Mouse (Mus musculus): ENCODE data around the gene BC030867. TPM values are rescaled to one million over a fixed set of nuclear protein-coding genes. Genes with fewer than 3 reads are reported as not detected.
A peak's percentile ranks its signal among the peaks of the same experiment; 100 is the strongest.

The BC030867 gene
- polyA plus RNA-seq, 1 experiment from 2014 or later: 5.6 TPM

DNA sequence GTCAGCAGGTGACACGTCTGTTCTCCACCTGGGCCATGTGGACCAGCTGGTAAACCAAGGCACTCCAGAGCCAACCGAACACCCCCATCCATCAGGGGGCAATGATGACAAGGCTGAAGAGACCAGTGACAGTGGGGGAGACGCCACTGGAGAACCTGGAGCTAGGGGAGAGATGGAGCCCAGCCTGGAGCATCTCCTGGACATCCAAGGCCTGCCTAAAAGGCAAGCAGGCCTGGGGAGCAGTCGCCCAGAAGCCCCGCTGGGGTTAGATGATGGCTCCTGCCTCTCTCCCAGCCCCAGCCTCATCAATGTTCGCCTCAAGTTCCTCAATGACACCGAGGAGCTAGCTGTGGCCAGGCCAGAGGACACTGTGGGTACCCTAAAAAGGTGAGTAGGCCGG lies 38.8 kb downstream of the BC030867 start:
- no peaks in the 10 kb centered on the region for H3K9me3 ChIP-seq
- no peak overlapping the region for H3K4me3 ChIP-seq
- H3K9ac ChIP-seq (replicated peaks): 0 out of 2 replicates have a peak overlapping the region, but pooled peaks have one; percentile 13
- peaks cover 20% of the 10 kb centered on the region for H3K4me1 ChIP-seq
- H3K27me3 ChIP-seq: no peaks in the 10 kb centered on the region
- H3K36me3 ChIP-seq: peaks cover 45% of the 10 kb centered on the region
- WGBS: 91% methylated on average over 8 of the region's 8 CpGs
- no peak overlapping the region for H3K4me2 ChIP-seq (replicated peaks)
- no peak overlapping the region for H3K27ac ChIP-seq (replicated peaks)
- ATAC-seq (replicated peaks): no peak

DNA sequence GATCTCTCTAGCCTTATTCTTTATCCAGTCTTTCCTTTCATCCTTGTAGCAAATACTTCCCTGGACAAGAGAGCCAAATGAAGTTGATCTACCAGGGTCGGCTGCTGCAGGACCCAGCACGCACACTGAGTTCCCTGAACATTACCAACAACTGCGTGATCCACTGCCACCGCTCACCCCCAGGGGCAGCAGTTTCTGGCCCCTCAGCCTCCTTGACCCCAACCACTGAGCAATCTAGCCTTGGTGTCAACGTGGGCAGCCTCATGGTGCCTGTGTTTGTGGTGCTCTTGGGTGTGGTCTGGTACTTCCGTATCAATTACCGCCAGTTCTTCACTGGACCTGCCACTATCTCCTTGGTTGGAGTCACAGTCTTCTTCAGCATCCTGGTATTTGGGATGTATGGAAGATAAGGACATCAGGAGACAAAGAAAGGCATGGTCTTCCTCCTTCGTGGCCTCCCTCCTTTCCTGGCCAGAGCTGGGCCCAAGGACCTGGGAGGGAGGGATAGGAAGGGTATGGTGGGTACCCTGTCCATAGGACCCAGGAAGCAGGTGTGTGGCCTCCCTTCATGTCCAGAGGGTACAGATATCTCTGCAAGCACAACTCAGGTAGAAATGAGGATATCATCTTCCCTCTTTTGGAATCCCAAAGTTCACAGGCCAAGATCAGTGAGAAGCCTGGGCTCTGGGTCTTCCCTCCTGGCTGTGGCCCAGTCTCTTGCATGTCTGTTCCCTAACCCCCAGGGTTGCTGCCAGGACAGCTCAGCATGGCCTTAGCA lies 39.5 kb downstream of the BC030867 start:
- Histone ChIP-seq H3K27ac (replicated peaks) (no peak overlapping the region), H3K9me3 (no peaks in the 10 kb centered on the region), H3K4me3 (no peak overlapping the region), H3K36me3 (peaks cover 52% of the 10 kb centered on the region), H3K4me2 (replicated peaks) (no peak overlapping the region), H3K9ac (replicated peaks) (no peak overlapping the region), H3K4me1 (peaks cover 20% of the 10 kb centered on the region), H3K27me3 (no peaks in the 10 kb centered on the region)
- ATAC-seq (replicated peaks): no peak
- 84% methylated on average over 8 of the region's 8 CpGs for WGBS

DNA sequence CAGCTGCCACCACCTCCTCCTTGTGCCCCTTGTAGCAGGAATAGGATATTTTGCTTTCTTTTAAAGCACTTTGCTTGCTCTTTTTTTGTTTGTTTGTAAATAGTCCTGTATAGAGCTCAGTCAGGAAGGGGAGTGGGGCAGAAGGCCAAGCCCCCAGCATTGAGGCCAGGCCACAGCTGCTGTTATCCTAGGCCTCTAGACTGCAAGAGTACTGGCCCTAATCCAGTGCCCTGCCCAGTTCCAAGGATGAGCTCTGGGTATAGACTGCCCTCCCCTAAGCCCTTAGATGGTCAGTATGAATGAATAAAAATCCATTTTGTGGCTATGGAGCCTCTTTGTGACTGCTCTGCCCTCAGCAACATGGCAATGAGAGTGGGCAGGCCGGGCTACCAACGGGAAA lies 40.2 kb downstream of the BC030867 start:
- ATAC-seq (replicated peaks): no peak
- no peak overlapping the region for H3K4me2 ChIP-seq (replicated peaks)
- no peaks in the 10 kb centered on the region for H3K9me3 ChIP-seq
- peaks cover 58% of the 10 kb centered on the region for H3K36me3 ChIP-seq
- H3K27me3 ChIP-seq: no peaks in the 10 kb centered on the region
- no peak overlapping the region for H3K4me3 ChIP-seq
- H3K9ac ChIP-seq (replicated peaks): no peak overlapping the region
- H3K27ac ChIP-seq (replicated peaks): no peak overlapping the region
- WGBS: 80% methylated on average over 2 of the region's 2 CpGs
- peaks cover 23% of the 10 kb centered on the region for H3K4me1 ChIP-seq

DNA sequence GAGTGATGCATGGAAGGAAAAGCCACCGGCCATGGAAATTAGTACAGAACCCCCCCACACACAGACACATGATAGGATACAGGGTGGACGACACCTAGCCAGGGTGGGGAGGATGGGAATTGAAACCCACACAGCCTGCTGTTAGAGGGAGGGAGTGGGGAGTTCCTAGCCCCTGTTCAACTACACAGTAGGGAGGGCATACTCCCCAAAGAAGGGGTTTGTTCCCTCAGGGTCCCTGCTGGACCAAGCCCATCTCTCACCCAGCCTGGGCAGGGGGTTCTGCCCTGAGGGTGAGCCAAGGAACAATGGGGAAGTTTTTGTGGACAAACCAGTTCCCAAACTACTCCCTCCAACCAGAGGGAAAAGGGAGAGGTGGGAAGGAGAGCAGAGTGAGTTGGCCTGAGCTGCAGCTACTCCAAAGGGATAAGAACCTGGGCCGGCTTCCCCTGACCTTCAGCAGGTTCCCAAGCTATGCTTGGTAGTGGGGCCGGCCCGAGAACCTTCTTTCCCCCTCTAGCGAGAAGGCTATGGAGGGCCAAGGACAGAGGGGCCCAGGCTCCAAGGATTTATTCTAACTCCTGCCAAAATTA lies 40.9 kb downstream of the BC030867 start:
- no peak for ATAC-seq (replicated peaks)
- H3K27me3 ChIP-seq: no peaks in the 10 kb centered on the region
- peaks cover 27% of the 10 kb centered on the region for H3K4me1 ChIP-seq
- H3K9ac ChIP-seq (replicated peaks): no peak overlapping the region
- no peak overlapping the region for H3K4me3 ChIP-seq
- no peaks in the 10 kb centered on the region for H3K9me3 ChIP-seq
- no peak overlapping the region for H3K4me2 ChIP-seq (replicated peaks)
- peaks cover 62% of the 10 kb centered on the region for H3K36me3 ChIP-seq
- H3K27ac ChIP-seq (replicated peaks): no peak overlapping the region
- WGBS: 58% methylated on average over 6 of the region's 6 CpGs

DNA sequence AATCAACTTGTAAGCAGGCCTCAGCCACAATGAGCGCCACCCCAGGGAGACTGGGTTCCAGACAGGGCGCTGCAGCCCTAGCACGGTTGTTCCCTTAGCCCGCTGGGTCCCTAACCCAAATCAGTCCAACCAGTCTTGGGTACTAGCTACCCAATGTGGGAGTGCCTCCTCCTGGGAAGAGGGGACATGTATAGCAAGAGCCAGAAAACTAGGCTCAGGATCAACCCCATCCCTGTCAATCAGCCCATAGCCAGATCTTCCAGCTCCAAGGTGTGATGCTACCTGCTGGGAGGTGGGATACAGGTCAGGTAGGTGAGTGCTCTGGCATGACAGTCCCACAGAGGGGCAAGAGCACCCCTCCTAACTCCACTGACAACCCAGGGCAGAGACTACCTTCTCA lies 41.5 kb downstream of the BC030867 start:
- H3K9me3 ChIP-seq: no peaks in the 10 kb centered on the region
- peaks cover 62% of the 10 kb centered on the region for H3K36me3 ChIP-seq
- H3K27ac ChIP-seq (replicated peaks): no peak overlapping the region
- H3K4me2 ChIP-seq (replicated peaks): no peak overlapping the region
- no peak overlapping the region for H3K9ac ChIP-seq (replicated peaks)
- no peaks in the 10 kb centered on the region for H3K27me3 ChIP-seq
- WGBS: 93% methylated on average over 4 of the region's 4 CpGs
- ATAC-seq (replicated peaks): no peak
- H3K4me1 ChIP-seq: peaks cover 32% of the 10 kb centered on the region
- no peak overlapping the region for H3K4me3 ChIP-seq

DNA sequence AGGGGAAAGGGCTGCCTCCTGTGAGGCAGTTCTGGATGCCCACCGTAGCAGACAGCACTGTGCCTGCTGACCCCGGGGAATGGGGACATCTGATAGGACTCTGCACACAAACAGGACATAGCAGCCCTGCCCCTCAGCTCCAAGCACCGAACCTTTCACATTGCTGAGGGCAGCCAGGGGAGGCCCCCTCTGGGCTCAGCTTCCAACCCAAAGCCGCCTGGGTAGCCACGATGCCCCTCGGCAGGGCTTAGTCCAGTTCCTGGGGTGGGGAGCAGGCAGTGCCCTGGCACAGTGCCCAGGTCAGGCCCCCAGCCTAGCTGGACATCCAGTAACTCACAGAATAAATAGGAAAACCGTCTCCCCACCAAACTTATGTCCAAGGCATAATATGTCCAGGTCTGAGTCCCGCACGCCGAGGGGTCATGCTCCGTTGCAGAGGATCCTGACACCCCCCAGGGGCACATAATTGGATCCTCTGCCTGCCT lies 42.4 kb downstream of the BC030867 start:
- peaks cover 62% of the 10 kb centered on the region for H3K36me3 ChIP-seq
- no peak overlapping the region for H3K4me2 ChIP-seq (replicated peaks)
- H3K4me3 ChIP-seq: no peak overlapping the region
- no peak overlapping the region for H3K27ac ChIP-seq (replicated peaks)
- peaks cover 28% of the 10 kb centered on the region for H3K4me1 ChIP-seq
- no peaks in the 10 kb centered on the region for H3K27me3 ChIP-seq
- WGBS: 87% methylated on average over 11 of the region's 11 CpGs
- no peak for ATAC-seq (replicated peaks)
- H3K9me3 ChIP-seq: no peaks in the 10 kb centered on the region
- no peak overlapping the region for H3K9ac ChIP-seq (replicated peaks)

DNA sequence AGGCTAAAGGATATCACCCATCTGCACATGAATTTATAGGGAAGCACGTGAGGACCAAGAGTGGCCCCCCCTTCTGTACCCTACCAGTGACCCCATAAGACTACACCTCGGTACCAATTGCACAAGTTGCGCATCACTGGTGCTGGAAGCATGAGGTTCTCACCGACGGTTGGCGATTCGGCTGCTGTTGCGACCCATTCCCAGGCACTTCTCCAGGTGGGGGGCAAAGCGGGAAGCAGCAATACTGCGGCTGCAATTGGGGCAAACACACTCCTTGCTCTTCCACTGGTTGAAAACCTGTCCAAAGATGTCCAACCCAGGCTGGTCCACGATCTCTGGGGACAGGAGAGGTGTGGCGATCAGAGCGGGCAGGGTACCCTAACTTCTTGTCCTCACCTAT lies 45.3 kb downstream of the BC030867 start:
- H3K9ac ChIP-seq (replicated peaks): no peak overlapping the region
- no peak overlapping the region for H3K27ac ChIP-seq (replicated peaks)
- H3K36me3 ChIP-seq: peaks cover 44% of the 10 kb centered on the region
- 94% methylated on average over 13 of the region's 13 CpGs for WGBS
- H3K27me3 ChIP-seq: no peaks in the 10 kb centered on the region
- no peak overlapping the region for H3K4me3 ChIP-seq
- no peak overlapping the region for H3K4me2 ChIP-seq (replicated peaks)
- no peaks in the 10 kb centered on the region for H3K9me3 ChIP-seq
- H3K4me1 ChIP-seq: peaks cover 28% of the 10 kb centered on the region
- no peak for ATAC-seq (replicated peaks)

DNA sequence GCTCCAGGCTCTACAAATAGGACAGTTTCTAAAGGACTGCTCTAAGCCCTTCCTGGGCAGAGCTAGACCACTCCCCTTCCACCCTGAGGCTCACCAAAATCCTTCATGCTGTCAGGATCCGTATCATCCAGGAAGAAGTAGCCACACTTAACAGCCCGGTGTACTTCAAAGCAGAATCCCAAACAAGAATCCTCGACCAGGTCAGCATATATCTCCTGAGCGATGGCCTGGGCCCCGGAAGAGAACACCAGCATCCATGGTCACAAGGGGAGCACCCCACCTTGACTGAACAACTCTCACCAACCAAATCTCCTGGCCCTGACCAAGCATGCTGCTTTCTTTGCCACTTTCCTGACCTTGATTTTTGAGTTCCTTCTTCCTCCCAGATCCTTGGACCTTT lies 45.7 kb downstream of the BC030867 start:
- H3K9ac ChIP-seq (replicated peaks): peak overlapping the region; percentile 90; the same call in 1 of the 2 replicates
- peak overlapping the region; percentile 94 for H3K4me3 ChIP-seq
- whole genome bisulfite sequencing: 81% methylated on average over 5 of the region's 5 CpGs
- peak overlapping the region; percentile 80 for H3K4me2 ChIP-seq (replicated peaks)
- no peaks in the 10 kb centered on the region for H3K27me3 ChIP-seq
- peaks cover 42% of the 10 kb centered on the region for H3K36me3 ChIP-seq
- H3K4me1 ChIP-seq: peaks cover 28% of the 10 kb centered on the region
- H3K9me3 ChIP-seq: no peaks in the 10 kb centered on the region
- H3K27ac ChIP-seq (replicated peaks): peak overlapping the region; percentile 98; the same call in 1 of the 2 replicates
- ATAC-seq (replicated peaks): no peak

DNA sequence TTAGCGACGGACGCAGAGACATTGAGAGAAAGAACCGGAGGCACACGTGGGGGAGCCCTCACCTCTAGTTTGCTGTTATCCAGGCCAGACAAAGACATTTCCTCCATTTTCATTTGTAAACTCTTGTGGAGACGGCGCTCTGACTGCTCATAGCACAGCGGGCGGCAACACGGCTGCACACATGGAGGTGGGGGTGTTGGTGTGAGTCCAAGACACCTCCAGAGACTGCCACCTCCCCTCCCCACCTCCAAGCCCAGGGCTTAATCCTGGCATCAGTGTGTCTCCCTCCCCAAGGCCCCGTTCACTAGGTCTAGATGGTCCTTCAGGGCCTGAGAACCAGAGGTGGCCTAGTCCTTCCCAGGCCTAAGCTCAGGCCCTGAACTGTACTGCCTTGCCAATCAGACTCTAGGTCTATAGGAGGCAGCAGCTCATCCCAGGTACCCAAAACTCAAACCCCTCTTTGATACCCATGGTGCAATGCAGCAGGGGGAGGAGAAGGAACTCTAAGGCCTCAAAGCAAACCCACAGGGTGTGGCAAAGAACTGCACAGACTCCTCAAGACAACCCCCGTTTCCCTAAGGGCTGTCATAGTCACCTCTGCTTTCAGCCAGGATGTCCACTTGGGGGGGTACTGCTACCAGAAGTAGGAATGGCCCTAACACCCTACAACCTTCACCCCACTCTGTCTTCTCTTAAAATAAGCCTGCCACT lies 46.4 kb downstream of the BC030867 start:
- Histone ChIP-seq H3K4me3 (peak overlapping the region; percentile 94), H3K9me3 (no peaks in the 10 kb centered on the region), H3K27ac (replicated peaks) (peak overlapping the region; percentile 98), H3K36me3 (peaks cover 41% of the 10 kb centered on the region), H3K9ac (replicated peaks) (peak overlapping the region; percentile 90), H3K27me3 (no peaks in the 10 kb centered on the region), H3K4me1 (peaks cover 28% of the 10 kb centered on the region), H3K4me2 (replicated peaks) (peak overlapping the region; percentile 80)
- WGBS: 52% methylated on average over 12 of the region's 12 CpGs
- 0 out of 2 replicates have a peak, but pooled peaks have one; percentile 0 for ATAC-seq (replicated peaks)

DNA sequence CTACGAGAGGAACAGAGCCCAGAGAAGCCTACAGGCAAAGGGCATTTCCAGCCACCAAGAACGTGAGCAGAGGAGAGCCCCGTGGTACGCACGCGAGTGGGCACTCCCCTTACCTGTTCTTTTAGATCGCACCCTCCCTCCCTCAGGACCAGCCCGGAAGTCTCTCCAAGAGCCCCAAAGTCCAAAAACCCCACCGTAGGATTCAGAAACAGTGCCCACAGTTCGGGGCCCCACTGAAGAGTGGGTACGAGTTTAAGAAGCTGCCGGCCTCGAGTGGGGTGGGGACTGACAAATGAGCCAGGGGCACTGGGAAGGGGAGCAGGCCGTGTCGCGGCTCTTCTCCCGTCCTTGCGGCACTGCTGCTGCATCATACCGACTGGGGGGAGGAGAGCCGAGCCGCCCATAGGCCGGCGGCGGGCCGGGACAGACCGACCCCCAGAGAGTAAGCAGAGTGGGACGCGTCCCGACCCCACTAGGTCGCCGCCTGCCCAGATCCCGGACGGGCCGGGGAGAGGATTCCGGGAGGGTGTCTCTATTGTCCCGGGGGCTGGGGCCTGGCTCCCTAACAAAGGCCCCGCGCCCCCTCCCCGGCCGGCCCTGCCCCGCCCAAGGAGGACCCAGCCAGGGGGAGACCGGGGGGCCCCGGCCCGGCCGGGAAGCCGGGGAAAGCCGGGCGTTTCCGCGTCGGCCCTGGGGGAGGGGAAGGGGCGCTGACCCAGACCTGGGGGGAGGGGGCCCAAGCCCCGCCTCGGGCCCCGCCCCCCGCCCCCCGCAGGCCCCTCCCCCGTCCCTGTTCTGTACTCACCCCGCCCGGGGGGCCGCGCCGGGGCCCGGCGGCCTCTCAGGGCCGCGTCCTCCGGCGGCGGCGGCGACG lies 47.2 kb downstream of the BC030867 start:
- peak; percentile 36 for ATAC-seq (replicated peaks)

More for the DNA sequence above, 47.2 kb downstream of the BC030867 start:
- no peaks in the 10 kb centered on the region for H3K27me3 ChIP-seq
- peak overlapping the region; percentile 94 for H3K4me3 ChIP-seq
- H3K4me1 ChIP-seq: peaks cover 28% of the 10 kb centered on the region
- peak overlapping the region; percentile 80 for H3K4me2 ChIP-seq (replicated peaks)
- peaks cover 33% of the 10 kb centered on the region for H3K36me3 ChIP-seq
- peak overlapping the region; percentile 98 for H3K27ac ChIP-seq (replicated peaks)
- WGBS: under 1% methylated on average over 46 of the region's 73 CpGs
- H3K9ac ChIP-seq (replicated peaks): peak overlapping the region; percentile 90
- H3K9me3 ChIP-seq: no peaks in the 10 kb centered on the region
